Mouse (Mus musculus): ENCODE measurements around the gene C530008M17Rik. TPM values are rescaled to one million over a fixed set of nuclear protein-coding genes. Genes with fewer than 3 reads are reported as not detected.

The C530008M17Rik gene
- polyA plus RNA-seq, 1 experiment from 2014 or later = 10.0 TPM

GRCm38 (mm10) chr5:76659958-76660635 is 3.8 kb downstream of the C530008M17Rik start:
- Histone ChIP-seq H3K9ac (ENCODE audit: low read length) (no peak overlapping the region), H3K4me2 (ENCODE audit: low read depth, low read length) (no peak overlapping the region), H3K27ac (ENCODE audit: low read length) (no peak overlapping the region), H3K9me3 (replicated peaks; ENCODE audit: control insufficient read depth, low read length) (no peaks in the 10 kb centered on the region), H3K4me3 (replicated peaks; ENCODE audit: low read length) (no peak overlapping the region), H3K27me3 (ENCODE audit: control insufficient read depth, insufficient read depth, low read length) (no peaks in the 10 kb centered on the region), H3K36me3 (ENCODE audit: control insufficient read depth, insufficient read depth, low read length) (no peaks in the 10 kb centered on the region), H3K4me1 (ENCODE audit: control insufficient read depth, insufficient read depth, low read length) (peaks cover 4% of the 10 kb centered on the region)
- 83% methylated on average over 8 of the region's 8 CpGs for WGBS
- ATAC-seq (ENCODE audit: insufficient read depth, low FRiP score) = no peak

GRCm38 (mm10) chr5:76661310-76661709 is 5.0 kb downstream of the C530008M17Rik start:
- ATAC-seq (ENCODE audit: insufficient read depth, low FRiP score) = no peak
- Histone ChIP-seq H3K4me2 (ENCODE audit: low read depth, low read length) (no peak overlapping the region), H3K36me3 (ENCODE audit: control insufficient read depth, insufficient read depth, low read length) (no peaks in the 10 kb centered on the region), H3K9ac (ENCODE audit: low read length) (no peak overlapping the region), H3K27ac (ENCODE audit: low read length) (no peak overlapping the region), H3K4me3 (replicated peaks; ENCODE audit: low read length) (no peak overlapping the region), H3K27me3 (ENCODE audit: control insufficient read depth, insufficient read depth, low read length) (no peaks in the 10 kb centered on the region), H3K9me3 (replicated peaks; ENCODE audit: control insufficient read depth, low read length) (no peaks in the 10 kb centered on the region), H3K4me1 (ENCODE audit: control insufficient read depth, insufficient read depth, low read length) (peaks cover 4% of the 10 kb centered on the region)
- WGBS = 57% methylated on average over 4 of the region's 4 CpGs

- no peak for ATAC-seq (ENCODE audit: insufficient read depth, low FRiP score)
- Histone ChIP-seq H3K4me3 (replicated peaks; ENCODE audit: low read length) (no peak overlapping the region), H3K9ac (ENCODE audit: low read length) (no peak overlapping the region), H3K27ac (ENCODE audit: low read length) (no peak overlapping the region), H3K27me3 (ENCODE audit: control insufficient read depth, insufficient read depth, low read length) (no peaks in the 10 kb centered on the region), H3K36me3 (ENCODE audit: control insufficient read depth, insufficient read depth, low read length) (no peaks in the 10 kb centered on the region), H3K4me1 (ENCODE audit: control insufficient read depth, insufficient read depth, low read length) (no peaks in the 10 kb centered on the region), H3K4me2 (ENCODE audit: low read depth, low read length) (no peak overlapping the region), H3K9me3 (replicated peaks; ENCODE audit: control insufficient read depth, low read length) (no peaks in the 10 kb centered on the region)
- 58% methylated on average over 7 of the region's 7 CpGs for WGBS
Observed at GRCm38 (mm10) chr5:76664936-76665335, 8.6 kb downstream of the C530008M17Rik start.

GRCm38 (mm10) chr5:76665421-76665820 is 9.1 kb downstream of the C530008M17Rik start:
- ATAC-seq (ENCODE audit: insufficient read depth, low FRiP score) = no peak

GRCm38 (mm10) chr5:76666026-76666756 is 9.9 kb downstream of the C530008M17Rik start:
- no peaks in the 10 kb centered on the region for H3K36me3 ChIP-seq (ENCODE audit: control insufficient read depth, insufficient read depth, low read length)
- H3K27ac ChIP-seq (ENCODE audit: low read length) = no peak overlapping the region
- H3K4me1 ChIP-seq (ENCODE audit: control insufficient read depth, insufficient read depth, low read length) = no peaks in the 10 kb centered on the region
- H3K4me3 ChIP-seq (replicated peaks; ENCODE audit: low read length) = no peak overlapping the region
- no peak for ATAC-seq (ENCODE audit: insufficient read depth, low FRiP score)
- WGBS = 71% methylated on average over 6 of the region's 6 CpGs
- no peak overlapping the region for H3K9ac ChIP-seq (ENCODE audit: low read length)
- no peaks in the 10 kb centered on the region for H3K9me3 ChIP-seq (replicated peaks; ENCODE audit: control insufficient read depth, low read length)
- no peaks in the 10 kb centered on the region for H3K27me3 ChIP-seq (ENCODE audit: control insufficient read depth, insufficient read depth, low read length)
- no peak overlapping the region for H3K4me2 ChIP-seq (ENCODE audit: low read depth, low read length)

More at GRCm38 (mm10) chr5:76665421-76665820, 9.1 kb downstream of the C530008M17Rik start:
- H3K9me3 ChIP-seq (replicated peaks; ENCODE audit: control insufficient read depth, low read length) = no peaks in the 10 kb centered on the region
- H3K4me1 ChIP-seq (ENCODE audit: control insufficient read depth, insufficient read depth, low read length) = no peaks in the 10 kb centered on the region
- H3K36me3 ChIP-seq (ENCODE audit: control insufficient read depth, insufficient read depth, low read length) = no peaks in the 10 kb centered on the region
- H3K4me2 ChIP-seq (ENCODE audit: low read depth, low read length) = no peak overlapping the region
- no peak overlapping the region for H3K9ac ChIP-seq (ENCODE audit: low read length)
- no peak overlapping the region for H3K4me3 ChIP-seq (replicated peaks; ENCODE audit: low read length)
- H3K27me3 ChIP-seq (ENCODE audit: control insufficient read depth, insufficient read depth, low read length) = no peaks in the 10 kb centered on the region
- H3K27ac ChIP-seq (ENCODE audit: low read length) = no peak overlapping the region
- WGBS = 27% methylated on average over 7 of the region's 7 CpGs

GRCm38 (mm10) chr5:76668118-76668517 is 11.8 kb downstream of the C530008M17Rik start:
- no peak for ATAC-seq (ENCODE audit: insufficient read depth, low FRiP score)
- Histone ChIP-seq H3K9me3 (replicated peaks; ENCODE audit: control insufficient read depth, low read length) (no peaks in the 10 kb centered on the region), H3K27me3 (ENCODE audit: control insufficient read depth, insufficient read depth, low read length) (no peaks in the 10 kb centered on the region), H3K4me3 (replicated peaks; ENCODE audit: low read length) (no peak overlapping the region), H3K4me1 (ENCODE audit: control insufficient read depth, insufficient read depth, low read length) (no peaks in the 10 kb centered on the region), H3K27ac (ENCODE audit: low read length) (no peak overlapping the region), H3K36me3 (ENCODE audit: control insufficient read depth, insufficient read depth, low read length) (no peaks in the 10 kb centered on the region), H3K9ac (ENCODE audit: low read length) (no peak overlapping the region), H3K4me2 (ENCODE audit: low read depth, low read length) (no peak overlapping the region)
- WGBS = 74% methylated on average over 5 of the region's 5 CpGs

GRCm38 (mm10) chr5:76668547-76668946 is 12.2 kb downstream of the C530008M17Rik start:
- H3K4me2 ChIP-seq (ENCODE audit: low read depth, low read length) = no peak overlapping the region
- no peaks in the 10 kb centered on the region for H3K4me1 ChIP-seq (ENCODE audit: control insufficient read depth, insufficient read depth, low read length)
- H3K9me3 ChIP-seq (replicated peaks; ENCODE audit: control insufficient read depth, low read length) = no peaks in the 10 kb centered on the region
- WGBS = 81% methylated on average over 5 of the region's 5 CpGs
- no peak overlapping the region for H3K4me3 ChIP-seq (replicated peaks; ENCODE audit: low read length)
- H3K27me3 ChIP-seq (ENCODE audit: control insufficient read depth, insufficient read depth, low read length) = no peaks in the 10 kb centered on the region
- H3K9ac ChIP-seq (ENCODE audit: low read length) = no peak overlapping the region
- H3K36me3 ChIP-seq (ENCODE audit: control insufficient read depth, insufficient read depth, low read length) = no peaks in the 10 kb centered on the region
- H3K27ac ChIP-seq (ENCODE audit: low read length) = no peak overlapping the region
- ATAC-seq (ENCODE audit: insufficient read depth, low FRiP score) = no peak

- 90% methylated on average over 10 of the region's 10 CpGs for WGBS
- Histone ChIP-seq H3K27me3 (ENCODE audit: control insufficient read depth, insufficient read depth, low read length) (no peaks in the 10 kb centered on the region), H3K27ac (ENCODE audit: low read length) (no peak overlapping the region), H3K36me3 (ENCODE audit: control insufficient read depth, insufficient read depth, low read length) (no peaks in the 10 kb centered on the region), H3K9me3 (replicated peaks; ENCODE audit: control insufficient read depth, low read length) (no peaks in the 10 kb centered on the region), H3K9ac (ENCODE audit: low read length) (no peak overlapping the region), H3K4me3 (replicated peaks; ENCODE audit: low read length) (no peak overlapping the region), H3K4me2 (ENCODE audit: low read depth, low read length) (no peak overlapping the region), H3K4me1 (ENCODE audit: control insufficient read depth, insufficient read depth, low read length) (no peaks in the 10 kb centered on the region)
- no peak for ATAC-seq (ENCODE audit: insufficient read depth, low FRiP score)
Observed at GRCm38 (mm10) chr5:76670183-76670582, 13.9 kb downstream of the C530008M17Rik start.

GRCm38 (mm10) chr5:76674022-76674653 is 17.8 kb downstream of the C530008M17Rik start:
- 90% methylated on average over 5 of the region's 5 CpGs for WGBS
- ATAC-seq (ENCODE audit: insufficient read depth, low FRiP score) = no peak
- no peak overlapping the region for H3K9ac ChIP-seq (ENCODE audit: low read length)

More at GRCm38 (mm10) chr5:76674022-76674653, 17.8 kb downstream of the C530008M17Rik start:
- Histone ChIP-seq H3K9me3 (replicated peaks; ENCODE audit: control insufficient read depth, low read length) (no peaks in the 10 kb centered on the region), H3K4me2 (ENCODE audit: low read depth, low read length) (no peak overlapping the region), H3K4me1 (ENCODE audit: control insufficient read depth, insufficient read depth, low read length) (no peaks in the 10 kb centered on the region), H3K27ac (ENCODE audit: low read length) (no peak overlapping the region), H3K36me3 (ENCODE audit: control insufficient read depth, insufficient read depth, low read length) (no peaks in the 10 kb centered on the region), H3K4me3 (replicated peaks; ENCODE audit: low read length) (no peak overlapping the region), H3K27me3 (ENCODE audit: control insufficient read depth, insufficient read depth, low read length) (no peaks in the 10 kb centered on the region)

Measured in stomach, embryonic 16.5 days (tissue).